Mouse (Mus musculus): ENCODE results near the gene Gpd2. TPM values are rescaled to one million over a fixed set of nuclear protein-coding genes. Genes with fewer than 3 reads are reported as not detected.

Gene Gpd2
- polyA plus RNA-seq, 1 experiment from 2014 or later = 27.7 TPM

DNA sequence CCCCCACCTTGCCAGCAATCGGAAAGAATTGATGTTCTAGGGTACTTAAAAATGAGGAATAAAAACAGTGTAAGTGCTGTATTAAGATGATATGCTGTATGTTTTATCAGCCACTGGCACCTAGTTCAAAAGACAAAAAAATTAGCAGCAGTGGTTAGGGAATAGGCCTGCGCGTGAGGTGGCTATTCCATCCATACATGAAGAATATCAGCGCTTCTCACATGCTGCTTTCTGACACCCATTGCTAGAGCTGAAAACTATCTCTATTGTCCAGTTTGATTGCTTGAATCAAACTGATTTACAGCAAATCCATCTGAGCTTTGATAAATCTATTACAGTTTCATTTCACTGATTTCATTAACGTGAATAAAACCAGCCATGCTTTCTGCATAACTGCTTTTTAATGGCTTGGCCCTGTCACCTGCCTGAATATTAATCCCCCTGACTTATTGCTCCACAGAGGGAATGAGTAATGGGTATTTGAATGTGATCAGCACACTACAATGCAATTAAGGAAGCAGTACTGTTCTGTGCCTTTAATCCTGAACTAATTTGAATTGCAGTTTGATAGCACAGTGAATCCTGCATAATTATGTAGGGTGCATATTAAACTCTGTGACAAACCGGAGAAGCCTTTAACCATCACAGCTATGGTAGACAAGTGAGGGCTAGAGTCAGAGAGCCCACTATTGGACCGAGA is 137.9 kb downstream of the Gpd2 start:
- Histone ChIP-seq H3K4me1 (ENCODE audit: control insufficient read depth, insufficient read depth, low read length) (peaks cover 19% of the 10 kb centered on the region), H3K4me3 (ENCODE audit: low read depth, low read length) (no peak overlapping the region), H3K9ac (ENCODE audit: low read depth, low read length) (no peak overlapping the region), H3K4me2 (ENCODE audit: low read length) (no peak overlapping the region), H3K36me3 (ENCODE audit: control insufficient read depth, insufficient read depth, low read length) (no peaks in the 10 kb centered on the region), H3K9me3 (replicated peaks; ENCODE audit: control insufficient read depth, low read length, poor library complexity, severe bottlenecking) (no peaks in the 10 kb centered on the region), H3K27ac (ENCODE audit: low read length) (no peak overlapping the region), H3K27me3 (ENCODE audit: control insufficient read depth, insufficient read depth, low read depth, low read length) (no peaks in the 10 kb centered on the region; the same call in 1 of the 2 replicates)
- ATAC-seq = peak; percentile 81
- WGBS = 30% methylated on average over 7 of the region's 7 CpGs

DNA sequence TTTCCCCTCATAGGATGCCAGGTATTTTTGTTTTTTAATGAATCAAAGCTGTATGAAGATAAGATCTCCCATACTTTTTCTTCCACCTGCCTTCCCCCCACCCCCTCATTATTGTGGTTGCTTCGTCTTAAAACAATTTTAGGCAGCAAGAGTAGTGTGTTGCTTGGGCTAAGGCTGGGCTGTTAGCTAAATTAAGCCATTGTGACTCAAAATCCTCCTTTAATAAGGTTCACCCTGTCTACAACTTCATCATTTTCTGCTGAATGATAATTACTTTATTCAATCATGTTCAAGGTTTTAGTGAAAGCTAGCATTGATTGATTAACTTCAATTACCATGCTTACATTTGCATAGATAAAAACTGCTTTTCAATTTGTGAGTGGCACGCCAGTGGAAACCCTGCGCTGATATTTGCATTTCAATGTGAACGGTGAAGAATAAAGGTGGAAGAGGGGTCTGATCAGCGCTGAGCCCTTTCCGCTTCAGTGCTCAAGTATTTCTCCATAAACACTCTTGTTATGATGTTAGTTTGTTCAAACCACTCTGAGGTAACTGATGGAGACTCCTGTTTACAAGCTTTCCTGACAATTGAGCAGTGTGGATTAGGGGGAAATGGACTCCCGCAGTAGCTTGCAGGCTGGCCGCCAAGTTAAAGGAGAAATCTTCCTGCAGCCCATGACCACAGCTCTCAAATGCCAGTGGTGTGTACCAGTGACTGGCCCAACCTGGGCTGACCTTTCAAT is 140.9 kb downstream of the Gpd2 start:
- H3K27ac ChIP-seq (ENCODE audit: low read length) = no peak overlapping the region
- peak overlapping the region; percentile 7; the same call in 1 of the 2 replicates for H3K4me2 ChIP-seq (ENCODE audit: low read length)
- no peak overlapping the region for H3K4me3 ChIP-seq (ENCODE audit: low read depth, low read length)
- no peaks in the 10 kb centered on the region; the same call in 1 of the 2 replicates for H3K27me3 ChIP-seq (ENCODE audit: control insufficient read depth, insufficient read depth, low read depth, low read length)
- no peak for ATAC-seq
- no peaks in the 10 kb centered on the region for H3K36me3 ChIP-seq (ENCODE audit: control insufficient read depth, insufficient read depth, low read length)
- H3K9ac ChIP-seq (ENCODE audit: low read depth, low read length) = no peak overlapping the region
- 9% methylated on average over 8 of the region's 8 CpGs for WGBS
- peaks cover 19% of the 10 kb centered on the region for H3K4me1 ChIP-seq (ENCODE audit: control insufficient read depth, insufficient read depth, low read length)
- no peaks in the 10 kb centered on the region for H3K9me3 ChIP-seq (replicated peaks; ENCODE audit: control insufficient read depth, low read length, poor library complexity, severe bottlenecking)

GRCm38 (mm10) chr2:57384625-57385024 is 147.2 kb downstream of the Gpd2 start:
- no peak for ATAC-seq
- peaks cover 5% of the 10 kb centered on the region for H3K4me1 ChIP-seq (ENCODE audit: control insufficient read depth, insufficient read depth, low read length)
- H3K27me3 ChIP-seq (ENCODE audit: control insufficient read depth, insufficient read depth, low read depth, low read length) = no peaks in the 10 kb centered on the region
- no peak overlapping the region for H3K4me2 ChIP-seq (ENCODE audit: low read length)
- H3K4me3 ChIP-seq (ENCODE audit: low read depth, low read length) = no peak overlapping the region
- H3K27ac ChIP-seq (ENCODE audit: low read length) = no peak overlapping the region
- no peaks in the 10 kb centered on the region for H3K36me3 ChIP-seq (ENCODE audit: control insufficient read depth, insufficient read depth, low read length)
- H3K9me3 ChIP-seq (replicated peaks; ENCODE audit: control insufficient read depth, low read length, poor library complexity, severe bottlenecking) = no peaks in the 10 kb centered on the region
- 91% methylated on average over 2 of the region's 2 CpGs for WGBS
- no peak overlapping the region for H3K9ac ChIP-seq (ENCODE audit: low read depth, low read length)

GRCm38 (mm10) chr2:57387816-57388215 is 150.4 kb downstream of the Gpd2 start:
- no peak overlapping the region for H3K27ac ChIP-seq (ENCODE audit: low read length)
- 0 out of 2 replicates have a peak overlapping the region, but pooled peaks have one; percentile 1 for H3K4me2 ChIP-seq (ENCODE audit: low read length)
- H3K27me3 ChIP-seq (ENCODE audit: control insufficient read depth, insufficient read depth, low read depth, low read length) = no peaks in the 10 kb centered on the region
- H3K4me1 ChIP-seq (ENCODE audit: control insufficient read depth, insufficient read depth, low read length) = peaks cover 5% of the 10 kb centered on the region
- no peaks in the 10 kb centered on the region for H3K36me3 ChIP-seq (ENCODE audit: control insufficient read depth, insufficient read depth, low read length)
- WGBS = 7% methylated on average over 7 of the region's 7 CpGs
- H3K9ac ChIP-seq (ENCODE audit: low read depth, low read length) = no peak overlapping the region
- peak; percentile 86 for ATAC-seq
- H3K4me3 ChIP-seq (ENCODE audit: low read depth, low read length) = no peak overlapping the region
- no peaks in the 10 kb centered on the region for H3K9me3 ChIP-seq (replicated peaks; ENCODE audit: control insufficient read depth, low read length, poor library complexity, severe bottlenecking)

DNA sequence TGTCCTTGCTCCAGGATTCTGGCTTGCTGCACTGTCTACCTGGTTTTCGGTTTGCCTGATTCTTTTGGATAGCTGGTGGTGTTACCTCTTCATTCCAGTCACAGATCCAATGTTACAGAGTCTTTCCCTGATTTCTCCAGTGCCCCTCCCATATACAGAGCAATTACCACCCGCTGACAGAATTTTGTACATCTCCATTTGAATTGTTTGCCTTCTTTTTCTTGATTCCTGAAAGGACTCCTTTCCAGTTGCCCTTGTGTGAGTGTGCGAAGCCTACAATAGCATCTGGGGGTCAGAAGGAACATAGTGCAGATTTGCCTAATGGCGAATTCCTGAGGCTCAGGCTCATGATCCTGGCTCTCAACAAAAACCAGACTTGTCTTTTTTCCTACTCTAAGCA is 157.6 kb downstream of the Gpd2 start:
- H3K27me3 ChIP-seq (ENCODE audit: control insufficient read depth, insufficient read depth, low read depth, low read length) = no peaks in the 10 kb centered on the region
- no peaks in the 10 kb centered on the region for H3K4me1 ChIP-seq (ENCODE audit: control insufficient read depth, insufficient read depth, low read length)
- no peaks in the 10 kb centered on the region for H3K9me3 ChIP-seq (replicated peaks; ENCODE audit: control insufficient read depth, low read length, poor library complexity, severe bottlenecking)
- H3K36me3 ChIP-seq (ENCODE audit: control insufficient read depth, insufficient read depth, low read length) = no peaks in the 10 kb centered on the region
- no peak overlapping the region for H3K4me2 ChIP-seq (ENCODE audit: low read length)
- H3K27ac ChIP-seq (ENCODE audit: low read length) = no peak overlapping the region
- WGBS = 91% methylated on average over 4 of the region's 4 CpGs
- no peak overlapping the region for H3K4me3 ChIP-seq (ENCODE audit: low read depth, low read length)
- ATAC-seq = no peak
- H3K9ac ChIP-seq (ENCODE audit: low read depth, low read length) = no peak overlapping the region

- ATAC-seq = no peak
- Histone ChIP-seq H3K9me3 (replicated peaks; ENCODE audit: control insufficient read depth, low read length, poor library complexity, severe bottlenecking) (no peaks in the 10 kb centered on the region), H3K27ac (ENCODE audit: low read length) (no peak overlapping the region), H3K27me3 (ENCODE audit: control insufficient read depth, insufficient read depth, low read depth, low read length) (no peaks in the 10 kb centered on the region), H3K9ac (ENCODE audit: low read depth, low read length) (no peak overlapping the region), H3K36me3 (ENCODE audit: control insufficient read depth, insufficient read depth, low read length) (no peaks in the 10 kb centered on the region), H3K4me1 (ENCODE audit: control insufficient read depth, insufficient read depth, low read length) (no peaks in the 10 kb centered on the region), H3K4me3 (ENCODE audit: low read depth, low read length) (no peak overlapping the region), H3K4me2 (ENCODE audit: low read length) (no peak overlapping the region)
- 91% methylated on average over 13 of the region's 13 CpGs for WGBS
These were observed 158.6 kb downstream of the Gpd2 start for GRCm38 (mm10) chr2:57396061-57396460.

- H3K9ac ChIP-seq (ENCODE audit: low read depth, low read length) = no peak overlapping the region
- no peaks in the 10 kb centered on the region for H3K9me3 ChIP-seq (replicated peaks; ENCODE audit: control insufficient read depth, low read length, poor library complexity, severe bottlenecking)
- no peak overlapping the region for H3K4me3 ChIP-seq (ENCODE audit: low read depth, low read length)
- H3K27me3 ChIP-seq (ENCODE audit: control insufficient read depth, insufficient read depth, low read depth, low read length) = no peaks in the 10 kb centered on the region
- no peaks in the 10 kb centered on the region for H3K36me3 ChIP-seq (ENCODE audit: control insufficient read depth, insufficient read depth, low read length)
- H3K27ac ChIP-seq (ENCODE audit: low read length) = no peak overlapping the region
- no peak overlapping the region for H3K4me2 ChIP-seq (ENCODE audit: low read length)
- 91% methylated on average over 3 of the region's 3 CpGs for WGBS
- H3K4me1 ChIP-seq (ENCODE audit: control insufficient read depth, insufficient read depth, low read length) = no peaks in the 10 kb centered on the region
- no peak for ATAC-seq
These were observed 160.3 kb downstream of the Gpd2 start for GRCm38 (mm10) chr2:57397727-57398126.

DNA sequence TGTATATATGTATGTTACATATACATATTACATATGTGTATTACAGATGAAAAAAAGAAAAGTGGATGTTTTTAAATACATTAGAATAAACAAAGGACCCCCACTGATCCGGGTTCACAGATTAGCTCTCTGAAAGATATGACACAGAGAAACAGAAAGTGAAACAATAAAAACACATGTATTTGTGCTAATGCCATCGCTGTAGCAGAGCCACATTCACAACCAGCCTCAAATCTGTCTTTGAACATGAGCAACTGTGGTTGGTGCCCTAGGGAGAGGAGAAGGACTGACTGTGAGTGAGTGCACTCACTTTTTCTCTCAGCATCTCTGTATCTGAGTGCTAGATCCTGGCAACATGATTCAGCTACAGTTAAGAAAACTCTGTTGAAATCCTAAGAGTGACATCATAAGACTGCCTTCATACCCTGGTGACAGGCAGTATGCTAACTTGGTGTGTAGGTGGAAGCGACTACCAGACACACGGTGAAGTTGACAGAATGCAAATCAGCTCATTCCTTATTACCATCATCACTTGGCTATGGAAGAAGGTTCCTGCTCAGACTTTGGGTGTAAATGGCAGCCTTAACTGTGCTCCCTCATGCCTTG is 170.1 kb downstream of the Gpd2 start:
- WGBS = 85% methylated on average over 4 of the region's 4 CpGs
- Histone ChIP-seq H3K4me1 (ENCODE audit: control insufficient read depth, insufficient read depth, low read length) (no peaks in the 10 kb centered on the region), H3K36me3 (ENCODE audit: control insufficient read depth, insufficient read depth, low read length) (no peaks in the 10 kb centered on the region), H3K4me3 (ENCODE audit: low read depth, low read length) (no peak overlapping the region), H3K27ac (ENCODE audit: low read length) (no peak overlapping the region), H3K9me3 (replicated peaks; ENCODE audit: control insufficient read depth, low read length, poor library complexity, severe bottlenecking) (no peaks in the 10 kb centered on the region), H3K9ac (ENCODE audit: low read depth, low read length) (no peak overlapping the region), H3K27me3 (ENCODE audit: control insufficient read depth, insufficient read depth, low read depth, low read length) (no peaks in the 10 kb centered on the region), H3K4me2 (ENCODE audit: low read length) (no peak overlapping the region)
- no peak for ATAC-seq

- Histone ChIP-seq H3K9me3 (replicated peaks; ENCODE audit: control insufficient read depth, low read length, poor library complexity, severe bottlenecking) (no peaks in the 10 kb centered on the region), H3K27me3 (ENCODE audit: control insufficient read depth, insufficient read depth, low read depth, low read length) (no peaks in the 10 kb centered on the region), H3K27ac (ENCODE audit: low read length) (no peak overlapping the region), H3K36me3 (ENCODE audit: control insufficient read depth, insufficient read depth, low read length) (no peaks in the 10 kb centered on the region), H3K9ac (ENCODE audit: low read depth, low read length) (no peak overlapping the region), H3K4me3 (ENCODE audit: low read depth, low read length) (no peak overlapping the region), H3K4me2 (ENCODE audit: low read length) (no peak overlapping the region), H3K4me1 (ENCODE audit: control insufficient read depth, insufficient read depth, low read length) (no peaks in the 10 kb centered on the region)
- WGBS = 89% methylated on average over 4 of the region's 4 CpGs
- ATAC-seq = no peak
These were observed 171.0 kb downstream of the Gpd2 start for GRCm38 (mm10) chr2:57408413-57408812.
